Mouse (Mus musculus) embryonic facial prominence, embryonic 12.5 days (tissue): Measurements from ENCODE around the gene Sdhb. TPM values are rescaled to one million over a fixed set of nuclear protein-coding genes. Genes with fewer than 3 reads are reported as not detected.
A peak's percentile ranks its signal among the peaks of the same experiment; 100 is the strongest.

Experiments
- ATAC-seq: fragments of 200-750 bp; cut with Nextera tagmentation; 2 replicates; pipeline ENCODE4 v1.8.0; 2017; ENCODE audit not compliant: insufficient number of reproducible peaks, insufficient read depth, low FRiP score, low TSS enrichment
- H3K27ac ChIP-seq: fragments of 300-500 bp; sonication (generic); 2 replicates; pipeline ENCODE4 v1.5.1; 2016; ENCODE audit warnings: mild to moderate bottlenecking
- H3K27me3 ChIP-seq: fragments of 300-500 bp; sonication (generic); 2 replicates; pipeline ENCODE4 v1.6.1; 2016; ENCODE audit warnings: mild to moderate bottlenecking, moderate library complexity
- H3K36me3 ChIP-seq: fragments of 300-500 bp; sonication (generic); 2 replicates; pipeline ENCODE4 v1.6.1; 2016; ENCODE audit warnings: mild to moderate bottlenecking
- H3K4me1 ChIP-seq: fragments of 300-500 bp; sonication (generic); 2 replicates; pipeline ENCODE4 v1.6.1; 2016
- H3K4me2 ChIP-seq: fragments of 300-500 bp; sonication (generic); replicated peaks from 2 replicates; pipeline ENCODE4 v1.6.1; 2016; ENCODE audit warnings: mild to moderate bottlenecking, moderate library complexity
- H3K4me3 ChIP-seq: fragments of 300-500 bp; sonication (generic); 2 replicates; pipeline ENCODE4 v1.5.1; 2016; ENCODE audit warnings: mild to moderate bottlenecking
- H3K9ac ChIP-seq: fragments of 300-500 bp; sonication (generic); 2 replicates; pipeline ENCODE4 v1.6.1; 2016; ENCODE audit warnings: mild to moderate bottlenecking, moderate library complexity
- H3K9me3 ChIP-seq: fragments of 300-500 bp; sonication (generic); 2 replicates; pipeline ENCODE4 v1.6.1; 2016; ENCODE audit warnings: mild to moderate bottlenecking, moderate library complexity
- WGBS: fragments of 180-500 bp; shearing (Covaris S2); methylation state at CpG from one replicate; pipeline ENCODE4 v1.1.7; 2016; 5-methylcytosine and 5-hydroxymethylcytosine counted together
- polyA plus RNA-seq: library from polyadenylated mRNA; unstranded; fragments of >200 nt; fragmentation: Nextera tagmentation; extraction: Ambion mirVana; gene quantifications from 2 replicates; pipeline ENCODE4 v1.2.1, GENCODE M21; 2016

The Sdhb gene
- polyA plus RNA-seq, 1 experiment from 2014 or later = 388 TPM

GRCm38 (mm10) chr4:140928349-140928748 lies 32.7 kb upstream of the Sdhb start:
- ATAC-seq = no peak
- H3K9ac ChIP-seq = no peak overlapping the region
- no peak overlapping the region for H3K4me2 ChIP-seq
- 0 out of 2 replicates have a peak, but pooled peaks cover 4% of the 10 kb centered on the region for H3K4me1 ChIP-seq
- no peak overlapping the region for H3K27ac ChIP-seq
- no peaks in the 10 kb centered on the region for H3K27me3 ChIP-seq
- H3K9me3 ChIP-seq = no peaks in the 10 kb centered on the region
- H3K4me3 ChIP-seq = no peak overlapping the region
- no peaks in the 10 kb centered on the region for H3K36me3 ChIP-seq
- WGBS = 70% methylated on average over 9 of the region's 9 CpGs

DNA sequence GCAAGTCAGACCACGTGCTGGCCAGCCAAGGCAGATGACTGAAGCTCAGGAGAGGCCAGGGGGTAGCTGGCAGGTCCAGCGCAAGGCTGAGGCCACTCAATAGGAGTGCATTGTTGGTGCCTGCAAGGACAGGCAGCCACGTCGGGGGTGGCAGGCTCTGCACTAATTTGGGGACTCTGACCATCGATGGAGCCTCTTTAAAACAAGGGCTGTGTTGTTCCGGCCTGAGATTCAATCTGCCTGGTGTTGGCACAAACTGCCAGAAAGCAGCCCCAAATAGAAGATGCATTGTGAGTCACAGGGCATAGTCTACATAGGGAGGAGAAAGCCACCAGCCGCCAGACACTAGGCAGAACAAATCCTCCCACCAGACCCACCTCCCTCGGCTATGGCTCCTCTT lies 31.3 kb upstream of the Sdhb start:
- H3K4me2 ChIP-seq = no peak overlapping the region
- 0 out of 2 replicates have a peak, but pooled peaks cover 4% of the 10 kb centered on the region for H3K4me1 ChIP-seq
- H3K9ac ChIP-seq = no peak overlapping the region
- 0 out of 2 replicates have a peak overlapping the region, but pooled peaks have one; percentile 41 for H3K27ac ChIP-seq
- ATAC-seq = no peak
- H3K36me3 ChIP-seq = no peaks in the 10 kb centered on the region
- H3K27me3 ChIP-seq = no peaks in the 10 kb centered on the region
- no peak overlapping the region for H3K4me3 ChIP-seq
- 27% methylated on average over 8 of the region's 8 CpGs for WGBS
- H3K9me3 ChIP-seq = no peaks in the 10 kb centered on the region

DNA sequence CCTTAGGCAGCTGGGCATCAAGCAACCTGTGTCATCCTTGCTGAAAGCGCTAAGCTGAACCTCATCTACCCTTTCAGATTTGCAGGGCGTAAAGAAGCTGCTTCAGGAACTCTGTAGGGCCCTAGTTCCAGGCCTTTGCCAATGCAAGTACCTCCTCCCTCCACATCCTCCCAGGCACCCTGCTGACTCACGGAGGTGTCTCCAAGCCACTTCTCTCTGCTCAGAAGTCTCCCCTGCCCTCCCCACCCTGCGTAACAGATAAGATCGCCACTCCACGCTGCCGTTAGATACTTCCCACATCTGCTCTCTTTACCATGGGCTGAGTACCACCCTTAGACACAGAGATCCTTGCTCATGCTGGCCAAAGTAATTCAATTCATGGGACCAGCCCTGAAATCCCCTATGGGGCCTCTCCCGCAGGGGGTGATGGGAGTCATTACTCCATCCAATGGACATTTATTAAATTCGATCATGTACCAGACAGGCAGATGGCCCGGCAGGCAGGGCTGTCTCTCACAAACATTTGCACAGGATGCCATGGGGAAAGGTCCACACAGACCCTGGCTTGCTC lies 30.0 kb upstream of the Sdhb start:
- H3K4me2 ChIP-seq = no peak overlapping the region
- H3K9ac ChIP-seq = no peak overlapping the region
- no peaks in the 10 kb centered on the region for H3K9me3 ChIP-seq
- 68% methylated on average over 10 of the region's 10 CpGs for WGBS
- ATAC-seq = no peak
- no peaks in the 10 kb centered on the region for H3K36me3 ChIP-seq
- H3K4me1 ChIP-seq = 0 out of 2 replicates have a peak, but pooled peaks cover 4% of the 10 kb centered on the region
- H3K4me3 ChIP-seq = no peak overlapping the region
- H3K27ac ChIP-seq = no peak overlapping the region
- no peaks in the 10 kb centered on the region for H3K27me3 ChIP-seq

GRCm38 (mm10) chr4:140935643-140936042 lies 25.4 kb upstream of the Sdhb start:
- Histone ChIP-seq H3K4me3 (no peak overlapping the region), H3K27ac (no peak overlapping the region), H3K9ac (no peak overlapping the region), H3K4me2 (no peak overlapping the region), H3K4me1 (no peaks in the 10 kb centered on the region), H3K9me3 (no peaks in the 10 kb centered on the region), H3K27me3 (no peaks in the 10 kb centered on the region), H3K36me3 (no peaks in the 10 kb centered on the region)
- WGBS = 83% methylated on average over 9 of the region's 9 CpGs
- ATAC-seq = no peak

DNA sequence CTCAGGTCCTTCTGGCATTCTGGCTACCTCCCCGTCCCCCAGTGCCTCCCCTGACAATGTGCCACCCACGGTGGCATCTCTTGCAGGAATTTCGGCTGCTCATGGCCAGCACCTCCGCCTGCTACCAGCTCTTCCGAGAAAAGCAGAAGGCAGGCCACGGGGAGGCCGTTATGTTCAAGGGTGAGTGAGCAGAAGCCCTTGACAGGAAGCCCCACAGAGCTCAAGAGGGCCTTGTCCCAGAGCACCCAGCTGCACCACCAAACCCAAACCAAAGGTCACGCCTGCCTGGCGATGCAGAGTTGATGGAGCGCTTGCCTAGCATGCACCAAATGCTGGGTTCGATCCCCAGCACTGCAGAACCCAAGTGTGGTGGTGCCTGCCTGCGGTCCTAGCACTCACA lies 16.6 kb upstream of the Sdhb start:
- H3K27ac ChIP-seq = no peak overlapping the region
- H3K36me3 ChIP-seq = no peaks in the 10 kb centered on the region
- no peaks in the 10 kb centered on the region for H3K4me1 ChIP-seq
- no peak for ATAC-seq
- peaks cover 3% of the 10 kb centered on the region; the same call in 1 of the 2 replicates for H3K9me3 ChIP-seq
- no peak overlapping the region for H3K4me3 ChIP-seq
- H3K4me2 ChIP-seq = no peak overlapping the region
- no peaks in the 10 kb centered on the region for H3K27me3 ChIP-seq
- WGBS = 88% methylated on average over 12 of the region's 12 CpGs
- no peak overlapping the region for H3K9ac ChIP-seq

GRCm38 (mm10) chr4:140944961-140945442 lies 16.0 kb upstream of the Sdhb start:
- Histone ChIP-seq H3K4me2 (no peak overlapping the region), H3K27ac (no peak overlapping the region), H3K9me3 (peaks cover 3% of the 10 kb centered on the region; the same call in 1 of the 2 replicates), H3K36me3 (no peaks in the 10 kb centered on the region), H3K9ac (no peak overlapping the region), H3K4me3 (no peak overlapping the region), H3K4me1 (no peaks in the 10 kb centered on the region), H3K27me3 (no peaks in the 10 kb centered on the region)
- no peak for ATAC-seq
- 72% methylated on average over 5 of the region's 5 CpGs for WGBS

DNA sequence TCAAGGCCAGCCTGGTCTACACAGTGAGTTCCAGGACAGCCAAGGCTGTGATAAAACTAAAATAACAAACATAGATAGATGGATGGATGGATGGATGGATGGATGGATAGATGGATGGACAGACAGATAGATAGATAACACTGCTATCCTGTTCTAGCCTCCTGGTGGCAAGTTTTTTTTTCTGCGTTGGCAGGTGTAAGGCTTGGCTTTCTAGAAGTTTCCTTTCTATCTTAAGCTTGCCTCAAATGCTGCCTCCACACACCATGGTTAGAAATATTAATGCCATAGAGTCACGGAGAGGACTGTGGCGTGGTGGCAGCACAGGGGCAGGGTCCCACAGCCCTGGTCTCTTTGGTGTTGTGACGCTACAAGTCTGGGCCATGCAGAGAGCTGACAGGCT lies 15.4 kb upstream of the Sdhb start:
- no peak overlapping the region for H3K4me2 ChIP-seq
- no peak overlapping the region for H3K27ac ChIP-seq
- no peak for ATAC-seq
- H3K9ac ChIP-seq = no peak overlapping the region
- no peak overlapping the region for H3K4me3 ChIP-seq
- no peaks in the 10 kb centered on the region for H3K27me3 ChIP-seq
- WGBS = 92% methylated on average over 4 of the region's 4 CpGs
- H3K36me3 ChIP-seq = no peaks in the 10 kb centered on the region
- no peaks in the 10 kb centered on the region for H3K4me1 ChIP-seq
- peaks cover 3% of the 10 kb centered on the region; the same call in 1 of the 2 replicates for H3K9me3 ChIP-seq

GRCm38 (mm10) chr4:140946048-140946447 lies 15.0 kb upstream of the Sdhb start:
- ATAC-seq = no peak
- H3K27ac ChIP-seq = no peak overlapping the region
- no peak overlapping the region for H3K4me3 ChIP-seq
- no peak overlapping the region for H3K9ac ChIP-seq
- 72% methylated on average over 4 of the region's 4 CpGs for WGBS
- H3K36me3 ChIP-seq = no peaks in the 10 kb centered on the region
- H3K27me3 ChIP-seq = no peaks in the 10 kb centered on the region
- H3K4me2 ChIP-seq = no peak overlapping the region
- no peaks in the 10 kb centered on the region for H3K4me1 ChIP-seq
- H3K9me3 ChIP-seq = peaks cover 3% of the 10 kb centered on the region; the same call in 1 of the 2 replicates

DNA sequence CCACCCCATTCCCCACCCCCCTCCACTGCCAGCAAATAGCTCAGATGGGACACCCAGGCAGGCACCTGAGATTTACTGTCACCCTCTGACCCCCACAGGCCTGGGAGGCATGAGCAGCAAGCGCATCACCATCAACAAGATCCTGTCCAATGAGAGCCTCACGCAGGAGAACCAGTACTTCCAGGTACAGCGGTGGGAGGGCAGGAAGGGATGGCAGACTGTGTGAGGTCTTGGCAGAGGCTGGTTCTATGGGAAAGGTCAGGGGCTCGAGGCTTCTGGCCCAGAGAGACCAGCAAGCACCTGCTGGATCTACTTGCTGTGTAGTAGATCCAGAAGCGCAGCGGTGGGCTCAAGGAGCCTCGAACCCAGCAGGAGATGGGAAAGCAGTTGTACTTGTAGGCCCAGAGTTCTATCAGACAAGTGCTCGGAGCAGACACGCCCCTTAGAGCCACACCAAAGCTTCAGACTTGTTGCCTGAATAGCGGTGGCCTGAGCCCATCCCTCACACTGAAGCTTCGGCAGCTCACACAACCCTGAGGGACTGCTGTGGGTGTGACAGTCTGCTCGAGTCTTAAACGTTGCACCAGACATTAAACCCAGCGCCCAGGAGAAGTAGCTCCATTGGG lies 14.3 kb upstream of the Sdhb start:
- Histone ChIP-seq H3K27ac (no peak overlapping the region), H3K9me3 (peaks cover 3% of the 10 kb centered on the region; the same call in 1 of the 2 replicates), H3K9ac (no peak overlapping the region), H3K36me3 (no peaks in the 10 kb centered on the region), H3K27me3 (no peaks in the 10 kb centered on the region), H3K4me3 (no peak overlapping the region), H3K4me1 (no peaks in the 10 kb centered on the region), H3K4me2 (no peak overlapping the region)
- WGBS = 72% methylated on average over 14 of the region's 14 CpGs
- ATAC-seq = no peak; the same call in 1 of the 2 replicates

DNA sequence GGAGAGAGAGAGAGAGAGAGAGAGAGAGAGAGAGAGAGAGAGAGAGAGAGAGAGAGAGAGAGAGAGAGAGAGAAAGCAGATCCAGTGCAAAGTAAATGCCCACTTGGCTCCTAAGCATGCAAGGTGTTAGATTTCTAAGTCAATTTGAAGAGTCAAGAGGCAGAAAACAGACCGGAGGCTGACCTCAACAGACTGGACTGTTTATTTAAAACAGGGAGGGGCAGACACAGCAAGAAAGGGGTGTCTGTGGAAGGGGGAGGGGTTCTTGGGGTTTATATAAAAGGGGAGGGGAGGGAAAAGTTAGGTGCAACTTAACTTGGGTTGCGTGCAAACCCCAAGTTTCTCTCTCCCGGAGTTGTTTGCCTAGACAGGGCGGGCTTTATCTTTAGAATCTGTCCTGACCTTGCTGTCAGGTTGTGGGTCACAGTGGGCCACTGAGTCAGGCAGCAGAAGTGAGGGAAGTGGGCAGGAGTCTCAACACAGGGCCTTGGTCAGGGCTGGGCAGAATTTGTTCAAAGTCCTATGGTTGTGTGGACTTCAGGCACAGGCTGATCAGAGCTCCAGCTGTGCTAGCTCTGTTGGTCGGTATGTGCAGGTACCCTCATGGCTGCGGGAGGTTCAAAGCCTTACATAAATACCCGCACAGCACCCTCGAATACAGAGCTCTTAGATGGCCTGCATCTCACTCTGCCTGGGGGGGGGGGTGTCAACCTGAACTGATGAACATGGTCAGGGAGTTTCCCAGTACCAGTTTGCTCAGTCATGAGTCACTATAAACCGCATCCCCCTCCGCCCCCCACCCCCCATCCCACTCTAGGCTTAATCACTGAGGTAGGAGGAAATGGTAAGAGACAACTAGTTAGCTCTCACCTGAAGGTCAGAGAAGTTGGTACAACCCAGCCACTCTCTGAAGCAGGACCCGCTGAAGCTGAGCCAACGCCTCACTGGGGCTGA lies 13.2 kb upstream of the Sdhb start:
- H3K4me1 ChIP-seq = no peaks in the 10 kb centered on the region
- ATAC-seq = no peak
- WGBS = 76% methylated on average over 12 of the region's 12 CpGs
- no peak overlapping the region for H3K4me2 ChIP-seq
- no peak overlapping the region for H3K4me3 ChIP-seq
- H3K27ac ChIP-seq = no peak overlapping the region
- H3K9ac ChIP-seq = no peak overlapping the region
- H3K9me3 ChIP-seq = peaks cover 3% of the 10 kb centered on the region; the same call in 1 of the 2 replicates
- H3K27me3 ChIP-seq = no peaks in the 10 kb centered on the region
- no peaks in the 10 kb centered on the region for H3K36me3 ChIP-seq

DNA sequence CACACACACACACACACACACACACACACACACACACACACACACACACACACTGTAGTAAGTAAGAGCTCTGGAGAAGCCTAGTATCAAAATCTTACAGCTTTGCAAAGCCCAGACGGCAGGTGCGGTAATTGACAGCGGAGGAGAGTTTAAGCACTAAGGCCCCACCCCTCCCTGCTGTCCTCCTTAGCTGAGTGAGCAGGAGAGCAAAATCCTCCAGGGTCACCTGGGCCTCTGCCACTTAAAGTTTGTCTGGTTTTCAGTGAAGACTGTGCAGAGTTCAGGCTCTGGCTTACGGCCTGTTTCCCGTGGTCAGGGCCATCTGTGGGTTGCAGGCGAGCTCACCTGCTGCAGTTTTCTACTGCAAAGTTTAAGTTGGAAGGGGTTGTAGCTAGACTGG lies 12.5 kb upstream of the Sdhb start:
- no peaks in the 10 kb centered on the region for H3K27me3 ChIP-seq
- 73% methylated on average over 6 of the region's 6 CpGs for WGBS
- H3K4me1 ChIP-seq = no peaks in the 10 kb centered on the region
- no peaks in the 10 kb centered on the region for H3K36me3 ChIP-seq
- H3K4me3 ChIP-seq = no peak overlapping the region
- no peak overlapping the region for H3K4me2 ChIP-seq
- no peak overlapping the region for H3K9ac ChIP-seq
- no peak overlapping the region for H3K27ac ChIP-seq
- H3K9me3 ChIP-seq = peaks cover 3% of the 10 kb centered on the region; the same call in 1 of the 2 replicates
- no peak for ATAC-seq
